Mouse (Mus musculus): ENCODE results near the gene Aoc2. TPM values are rescaled to one million over a fixed set of nuclear protein-coding genes. Genes with fewer than 3 reads are reported as not detected.

Gene Aoc2
- polyA plus RNA-seq (2014; fragmentation: Nextera tagmentation; extraction: Ambion mirVana), result 1.3 and 1.6 TPM in 2 replicates

DNA sequence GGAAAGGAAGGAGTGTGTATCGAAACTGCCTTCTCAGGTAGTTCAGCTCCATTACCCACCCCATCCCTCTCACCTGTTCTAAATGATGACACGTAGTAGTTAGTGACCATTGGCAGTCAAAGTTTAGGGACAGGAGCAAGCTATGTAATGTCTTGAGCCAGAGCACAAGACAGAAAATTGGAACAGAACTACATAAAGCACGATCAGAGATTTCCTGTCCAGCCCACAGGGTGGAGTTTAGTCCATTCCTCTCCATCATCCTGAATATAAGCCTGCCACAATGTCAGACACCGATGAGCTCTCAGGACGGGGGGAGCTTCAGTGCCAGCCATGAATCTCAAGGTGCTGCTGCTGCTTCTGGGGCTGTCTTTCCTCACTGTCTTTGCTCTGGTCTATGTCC lies at the start of gene Aoc2:
Gene Aoc2 (plus strand): TSS at position 301 of the 400 bp plus-strand sequence.
- Histone ChIP-seq H3K9ac (no peak within 1 kb of the TSS), H3K4me2 (replicated peaks) (no peak within 1 kb of the TSS), H3K4me1 (replicated peaks; ENCODE audit: control insufficient read depth, insufficient read depth, low read length) (no peaks in the 10 kb centered on the region), H3K36me3 (replicated peaks; ENCODE audit: control insufficient read depth, insufficient read depth) (peaks cover 61% of the 10 kb centered on the region), H3K4me3 (replicated peaks; ENCODE audit: low read length) (no peak within 1 kb of the TSS), H3K27me3 (ENCODE audit: control insufficient read depth, insufficient read depth, low read length) (no peaks in the 10 kb centered on the region), H3K9me3 (ENCODE audit: control insufficient read depth, low read length) (no peaks in the 10 kb centered on the region), H3K27ac (no peak within 1 kb of the TSS)
- ATAC-seq (ENCODE audit: low FRiP score), result no peak
- DNase-seq (ENCODE audit: low spot score), result no peak
- WGBS, result 94% methylated on average over 5 of the region's 5 CpGs

GRCm38 (mm10) chr11:101275309-101275708 lies 49.6 kb upstream of the Aoc2 start:
- DNase-seq (ENCODE audit: low spot score), result no peak
- no peak for ATAC-seq (ENCODE audit: low FRiP score)
- Histone ChIP-seq H3K4me1 (replicated peaks; ENCODE audit: control insufficient read depth, insufficient read depth, low read length) (peaks cover 13% of the 10 kb centered on the region), H3K9me3 (ENCODE audit: control insufficient read depth, low read length) (no peaks in the 10 kb centered on the region), H3K27me3 (ENCODE audit: control insufficient read depth, insufficient read depth, low read length) (no peaks in the 10 kb centered on the region), H3K9ac (no peak overlapping the region), H3K36me3 (replicated peaks; ENCODE audit: control insufficient read depth, insufficient read depth) (no peaks in the 10 kb centered on the region), H3K4me3 (replicated peaks; ENCODE audit: low read length) (no peak overlapping the region), H3K27ac (no peak overlapping the region), H3K4me2 (replicated peaks) (no peak overlapping the region)
- WGBS, result 79% methylated on average over 4 of the region's 4 CpGs

GRCm38 (mm10) chr11:101276319-101277070 lies 48.4 kb upstream of the Aoc2 start:
- H3K4me3 ChIP-seq (replicated peaks; ENCODE audit: low read length), result no peak overlapping the region
- H3K4me2 ChIP-seq (replicated peaks), result peak overlapping the region; percentile 16; the same call in 1 of the 2 replicates
- H3K36me3 ChIP-seq (replicated peaks; ENCODE audit: control insufficient read depth, insufficient read depth), result no peaks in the 10 kb centered on the region
- ATAC-seq (ENCODE audit: low FRiP score) (no peak), DNase-seq (ENCODE audit: low spot score) (no peak)
- no peak overlapping the region for H3K9ac ChIP-seq
- H3K9me3 ChIP-seq (ENCODE audit: control insufficient read depth, low read length), result no peaks in the 10 kb centered on the region
- H3K4me1 ChIP-seq (replicated peaks; ENCODE audit: control insufficient read depth, insufficient read depth, low read length), result peaks cover 13% of the 10 kb centered on the region
- 24% methylated on average over 27 of the region's 27 CpGs for WGBS
- H3K27ac ChIP-seq, result no peak overlapping the region
- H3K27me3 ChIP-seq (ENCODE audit: control insufficient read depth, insufficient read depth, low read length), result no peaks in the 10 kb centered on the region

- Histone ChIP-seq H3K9ac (peak overlapping the region; percentile 75), H3K4me1 (replicated peaks; ENCODE audit: control insufficient read depth, insufficient read depth, low read length) (peaks cover 13% of the 10 kb centered on the region), H3K4me3 (replicated peaks; ENCODE audit: low read length) (peak overlapping the region; percentile 59), H3K4me2 (replicated peaks) (peak overlapping the region; percentile 88), H3K27ac (no peak overlapping the region), H3K36me3 (replicated peaks; ENCODE audit: control insufficient read depth, insufficient read depth) (no peaks in the 10 kb centered on the region), H3K9me3 (ENCODE audit: control insufficient read depth, low read length) (no peaks in the 10 kb centered on the region), H3K27me3 (ENCODE audit: control insufficient read depth, insufficient read depth, low read length) (no peaks in the 10 kb centered on the region)
- no peak for ATAC-seq (ENCODE audit: low FRiP score)
- DNase-seq (ENCODE audit: low spot score), result no peak
- 75% methylated on average over 12 of the region's 12 CpGs for whole genome bisulfite sequencing
These were observed 47.3 kb upstream of the Aoc2 start for GRCm38 (mm10) chr11:101277381-101278222.

- Histone ChIP-seq H3K4me1 (replicated peaks; ENCODE audit: control insufficient read depth, insufficient read depth, low read length) (peaks cover 13% of the 10 kb centered on the region), H3K27ac (peak within 1 kb of the TSS; percentile 69), H3K4me3 (replicated peaks; ENCODE audit: low read length) (peak within 1 kb of the TSS; percentile 59), H3K27me3 (ENCODE audit: control insufficient read depth, insufficient read depth, low read length) (no peaks in the 10 kb centered on the region), H3K36me3 (replicated peaks; ENCODE audit: control insufficient read depth, insufficient read depth) (no peaks in the 10 kb centered on the region), H3K9me3 (ENCODE audit: control insufficient read depth, low read length) (no peaks in the 10 kb centered on the region), H3K4me2 (replicated peaks) (peak within 1 kb of the TSS; percentile 88), H3K9ac (peak within 1 kb of the TSS; percentile 75)
- 12% methylated on average over 45 of the region's 45 CpGs for WGBS
- ATAC-seq (ENCODE audit: low FRiP score), result peak; percentile 95
- DNase-seq (ENCODE audit: low spot score), result peak; percentile 90
These were observed 46.4 kb upstream of the Aoc2 start, which contains the start of the genes Cntd1 and Coa3 for GRCm38 (mm10) chr11:101278223-101279192. Gene Cntd1 (plus strand): TSS chr11:101279012. Gene Coa3 (minus strand): TSS chr11:101279114.

GRCm38 (mm10) chr11:101279193-101279569 lies 45.7 kb upstream of the Aoc2 start:
- 61% methylated on average over 14 of the region's 14 CpGs for WGBS

GRCm38 (mm10) chr11:101280837-101281236 lies 44.0 kb upstream of the Aoc2 start:
- Histone ChIP-seq H3K4me3 (replicated peaks; ENCODE audit: low read length) (no peak overlapping the region), H3K9me3 (ENCODE audit: control insufficient read depth, low read length) (no peaks in the 10 kb centered on the region), H3K27ac (no peak overlapping the region), H3K27me3 (ENCODE audit: control insufficient read depth, insufficient read depth, low read length) (no peaks in the 10 kb centered on the region), H3K36me3 (replicated peaks; ENCODE audit: control insufficient read depth, insufficient read depth) (peaks cover 4% of the 10 kb centered on the region; the same call in 1 of the 2 replicates), H3K4me1 (replicated peaks; ENCODE audit: control insufficient read depth, insufficient read depth, low read length) (peaks cover 13% of the 10 kb centered on the region), H3K4me2 (replicated peaks) (no peak overlapping the region), H3K9ac (no peak overlapping the region)
- 50% methylated on average over 7 of the region's 7 CpGs for WGBS
- no peak for DNase-seq (ENCODE audit: low spot score)
- no peak for ATAC-seq (ENCODE audit: low FRiP score)

More at GRCm38 (mm10) chr11:101279193-101279569, 45.7 kb upstream of the Aoc2 start:
- H3K36me3 ChIP-seq (replicated peaks; ENCODE audit: control insufficient read depth, insufficient read depth), result no peaks in the 10 kb centered on the region
- no peaks in the 10 kb centered on the region for H3K9me3 ChIP-seq (ENCODE audit: control insufficient read depth, low read length)
- peak overlapping the region; percentile 88 for H3K4me2 ChIP-seq (replicated peaks)
- DNase-seq (ENCODE audit: low spot score) (no peak), ATAC-seq (ENCODE audit: low FRiP score) (peak; percentile 32; the same call in 1 of the 2 replicates)
- no peak overlapping the region for H3K9ac ChIP-seq
- peak overlapping the region; percentile 59 for H3K4me3 ChIP-seq (replicated peaks; ENCODE audit: low read length)
- no peaks in the 10 kb centered on the region for H3K27me3 ChIP-seq (ENCODE audit: control insufficient read depth, insufficient read depth, low read length)
- no peak overlapping the region for H3K27ac ChIP-seq
- H3K4me1 ChIP-seq (replicated peaks; ENCODE audit: control insufficient read depth, insufficient read depth, low read length), result peaks cover 13% of the 10 kb centered on the region

- WGBS, result 33% methylated on average over 5 of the region's 5 CpGs
These were observed 42.0 kb upstream of the Aoc2 start for GRCm38 (mm10) chr11:101282896-101283295.

More at GRCm38 (mm10) chr11:101282896-101283295, 42.0 kb upstream of the Aoc2 start:
- H3K4me1 ChIP-seq (replicated peaks; ENCODE audit: control insufficient read depth, insufficient read depth, low read length), result peaks cover 5% of the 10 kb centered on the region
- no peaks in the 10 kb centered on the region for H3K27me3 ChIP-seq (ENCODE audit: control insufficient read depth, insufficient read depth, low read length)
- H3K9me3 ChIP-seq (ENCODE audit: control insufficient read depth, low read length), result no peaks in the 10 kb centered on the region
- H3K4me2 ChIP-seq (replicated peaks), result no peak overlapping the region
- H3K4me3 ChIP-seq (replicated peaks; ENCODE audit: low read length), result no peak overlapping the region
- no peak overlapping the region for H3K27ac ChIP-seq
- H3K9ac ChIP-seq, result no peak overlapping the region
- ATAC-seq (ENCODE audit: low FRiP score), result no peak
- H3K36me3 ChIP-seq (replicated peaks; ENCODE audit: control insufficient read depth, insufficient read depth), result peaks cover 23% of the 10 kb centered on the region
- DNase-seq (ENCODE audit: low spot score), result no peak

Data from hindbrain, embryonic 14.5 days (tissue).